Mouse (Mus musculus): ENCODE results near the gene Fam102a. TPM values are rescaled to one million over a fixed set of nuclear protein-coding genes. Genes with fewer than 3 reads are reported as not detected.
A peak's percentile ranks its signal among the peaks of the same experiment; 100 is the strongest.

Gene Fam102a
- polyA plus RNA-seq, 1 experiment from 2014 or later: 16.6 TPM

DNA sequence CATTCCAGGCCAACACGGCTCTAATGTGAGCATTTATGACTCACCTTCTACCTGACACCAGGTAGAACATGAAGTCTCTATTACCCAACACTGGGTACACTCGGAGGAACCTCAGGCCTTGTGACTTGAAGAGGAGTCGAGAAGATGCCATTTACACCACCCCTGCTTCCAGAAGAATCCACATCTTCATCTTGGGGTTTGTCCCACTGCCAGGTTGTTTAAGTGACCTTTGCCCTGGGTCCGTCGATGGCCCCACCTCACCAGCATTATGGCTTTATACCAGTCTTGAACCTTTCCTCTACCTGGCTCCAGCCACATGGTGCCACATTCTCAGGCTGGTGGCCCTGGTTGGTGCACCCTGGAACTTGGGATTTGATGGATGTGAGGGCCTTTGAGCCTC lies 62.1 kb downstream of the Fam102a start:
- no peak for DNase-seq (ENCODE audit: low spot score)
- Histone ChIP-seq H3K9me3 (ENCODE audit: control insufficient read depth, low read length) (no peaks in the 10 kb centered on the region), H3K4me1 (replicated peaks; ENCODE audit: control insufficient read depth, insufficient read depth) (no peaks in the 10 kb centered on the region; the same call in 1 of the 2 replicates), H3K27ac (replicated peaks) (no peak overlapping the region), H3K4me3 (ENCODE audit: low read depth, low read length) (no peak overlapping the region), H3K9ac (ENCODE audit: low read length) (no peak overlapping the region), H3K36me3 (ENCODE audit: control insufficient read depth, insufficient read depth, low read length) (peaks cover 6% of the 10 kb centered on the region; the same call in 1 of the 2 replicates), H3K4me2 (replicated peaks; ENCODE audit: low read depth) (no peak overlapping the region), H3K27me3 (ENCODE audit: control insufficient read depth, insufficient read depth, low read length) (no peaks in the 10 kb centered on the region)
- no peak for ATAC-seq (ENCODE audit: low FRiP score, low TSS enrichment)
- TF ChIP-seq CTCF (IDR thresholded peaks at IDR 0.05; ENCODE audit: low read depth) (no peak), EP300 (optimal IDR thresholded peaks at IDR 0.05) (no peak)
- 82% methylated on average over 5 of the region's 5 CpGs for WGBS

- Histone ChIP-seq H3K4me2 (replicated peaks; ENCODE audit: low read depth) (no peak overlapping the region), H3K9me3 (ENCODE audit: control insufficient read depth, low read length) (no peaks in the 10 kb centered on the region), H3K27ac (replicated peaks) (no peak overlapping the region), H3K4me3 (ENCODE audit: low read depth, low read length) (no peak overlapping the region), H3K9ac (ENCODE audit: low read length) (no peak overlapping the region), H3K4me1 (replicated peaks; ENCODE audit: control insufficient read depth, insufficient read depth) (no peaks in the 10 kb centered on the region; the same call in 1 of the 2 replicates), H3K27me3 (ENCODE audit: control insufficient read depth, insufficient read depth, low read length) (no peaks in the 10 kb centered on the region), H3K36me3 (ENCODE audit: control insufficient read depth, insufficient read depth, low read length) (peaks cover 6% of the 10 kb centered on the region; the same call in 1 of the 2 replicates)
- 78% methylated on average over 5 of the region's 5 CpGs for WGBS
- no peak for ATAC-seq (ENCODE audit: low FRiP score, low TSS enrichment)
- TF ChIP-seq EP300 (optimal IDR thresholded peaks at IDR 0.05) (no peak), CTCF (IDR thresholded peaks at IDR 0.05; ENCODE audit: low read depth) (no peak)
- no peak for DNase-seq (ENCODE audit: low spot score)
Measured at GRCm38 (mm10) chr2:32597699-32598098, 62.6 kb downstream of the Fam102a start.

DNA sequence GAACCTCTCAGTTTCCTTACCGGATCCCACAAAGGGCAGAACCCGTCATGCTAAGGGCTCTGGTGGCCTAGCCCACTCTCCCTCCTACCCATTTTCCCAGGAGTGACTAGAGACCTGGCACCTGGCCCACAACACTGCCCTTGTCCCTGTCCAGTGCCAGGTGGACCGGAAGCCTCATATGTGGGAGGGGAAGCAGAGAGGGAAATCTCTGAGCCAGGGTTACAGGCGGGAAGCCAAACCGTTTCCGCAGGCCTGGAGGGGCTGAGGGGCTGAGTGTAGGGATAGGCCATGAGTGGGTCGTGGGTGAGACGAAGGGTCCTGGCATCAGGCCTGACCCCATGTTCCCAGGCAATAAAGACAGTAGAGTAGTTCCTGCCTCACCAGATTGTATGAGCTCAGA lies 63.4 kb downstream of the Fam102a start:
- TF ChIP-seq EP300 (optimal IDR thresholded peaks at IDR 0.05): no peak
- Histone ChIP-seq H3K36me3 (ENCODE audit: control insufficient read depth, insufficient read depth, low read length) (peaks cover 6% of the 10 kb centered on the region; the same call in 1 of the 2 replicates), H3K9ac (ENCODE audit: low read length) (no peak overlapping the region), H3K4me2 (replicated peaks; ENCODE audit: low read depth) (no peak overlapping the region), H3K4me3 (ENCODE audit: low read depth, low read length) (no peak overlapping the region), H3K4me1 (replicated peaks; ENCODE audit: control insufficient read depth, insufficient read depth) (no peaks in the 10 kb centered on the region; the same call in 1 of the 2 replicates), H3K27me3 (ENCODE audit: control insufficient read depth, insufficient read depth, low read length) (no peaks in the 10 kb centered on the region), H3K9me3 (ENCODE audit: control insufficient read depth, low read length) (no peaks in the 10 kb centered on the region), H3K27ac (replicated peaks) (no peak overlapping the region)
- ATAC-seq (ENCODE audit: low FRiP score, low TSS enrichment): no peak
- 86% methylated on average over 8 of the region's 8 CpGs for WGBS
- no peak for DNase-seq (ENCODE audit: low spot score)

GRCm38 (mm10) chr2:32599409-32599808 lies 64.3 kb downstream of the Fam102a start, which contains the start of gene St6galnac6:
Gene St6galnac6 (plus strand): TSS chr2:32599709.
- H3K9me3 ChIP-seq (ENCODE audit: control insufficient read depth, low read length): no peaks in the 10 kb centered on the region

GRCm38 (mm10) chr2:32601417-32602065 lies 66.4 kb downstream of the Fam102a start:
- no peak overlapping the region for H3K27ac ChIP-seq (replicated peaks)
- 37% methylated on average over 8 of the region's 8 CpGs for WGBS
- no peak overlapping the region for H3K4me3 ChIP-seq (ENCODE audit: low read depth, low read length)
- no peaks in the 10 kb centered on the region; the same call in 1 of the 2 replicates for H3K4me1 ChIP-seq (replicated peaks; ENCODE audit: control insufficient read depth, insufficient read depth)
- no peak overlapping the region for H3K9ac ChIP-seq (ENCODE audit: low read length)
- DNase-seq (ENCODE audit: low spot score) (peak; percentile 63), ATAC-seq (ENCODE audit: low FRiP score, low TSS enrichment) (peak; percentile 49)
- H3K4me2 ChIP-seq (replicated peaks; ENCODE audit: low read depth): no peak overlapping the region
- H3K36me3 ChIP-seq (ENCODE audit: control insufficient read depth, insufficient read depth, low read length): peaks cover 6% of the 10 kb centered on the region; the same call in 1 of the 2 replicates
- H3K27me3 ChIP-seq (ENCODE audit: control insufficient read depth, insufficient read depth, low read length): no peaks in the 10 kb centered on the region
- peak; percentile 69 for TF ChIP-seq CTCF (IDR thresholded peaks at IDR 0.05; ENCODE audit: low read depth)
- TF ChIP-seq EP300 (optimal IDR thresholded peaks at IDR 0.05): no peak
- no peaks in the 10 kb centered on the region for H3K9me3 ChIP-seq (ENCODE audit: control insufficient read depth, low read length)

More at GRCm38 (mm10) chr2:32599409-32599808, 64.3 kb downstream of the Fam102a start, which contains the start of gene St6galnac6:
- 88% methylated on average over 3 of the region's 3 CpGs for WGBS
- ATAC-seq (ENCODE audit: low FRiP score, low TSS enrichment) (no peak), DNase-seq (ENCODE audit: low spot score) (no peak)
- Histone ChIP-seq H3K27me3 (ENCODE audit: control insufficient read depth, insufficient read depth, low read length) (no peaks in the 10 kb centered on the region), H3K36me3 (ENCODE audit: control insufficient read depth, insufficient read depth, low read length) (peaks cover 6% of the 10 kb centered on the region; the same call in 1 of the 2 replicates), H3K4me2 (replicated peaks; ENCODE audit: low read depth) (no peak within 1 kb of the TSS), H3K27ac (replicated peaks) (no peak within 1 kb of the TSS), H3K4me3 (ENCODE audit: low read depth, low read length) (no peak within 1 kb of the TSS), H3K9ac (ENCODE audit: low read length) (no peak within 1 kb of the TSS), H3K4me1 (replicated peaks; ENCODE audit: control insufficient read depth, insufficient read depth) (no peaks in the 10 kb centered on the region; the same call in 1 of the 2 replicates)
- TF ChIP-seq EP300 (optimal IDR thresholded peaks at IDR 0.05): no peak
- no peak for TF ChIP-seq CTCF (IDR thresholded peaks at IDR 0.05; ENCODE audit: low read depth)

DNA sequence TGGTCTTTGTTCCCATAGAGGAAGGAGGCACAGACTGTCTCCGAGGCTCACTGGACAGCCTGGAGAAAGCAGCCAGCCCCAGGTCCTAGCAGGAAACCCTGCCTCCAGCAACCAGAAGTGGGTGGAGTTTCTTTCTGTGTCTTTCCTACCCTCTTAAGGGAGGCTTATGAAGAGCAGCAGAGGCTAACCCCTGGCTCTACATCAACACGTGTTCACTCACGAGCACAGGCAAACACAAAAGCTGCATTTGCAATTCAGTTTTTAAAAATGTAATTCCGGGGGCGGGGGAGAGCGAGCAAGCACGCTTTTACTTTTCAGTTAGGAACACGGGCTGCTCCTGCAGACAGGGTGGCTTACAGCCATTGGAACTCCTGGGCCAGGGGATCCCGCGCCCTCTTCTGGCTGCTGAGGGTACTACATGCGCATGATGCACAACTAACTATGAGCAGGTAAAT lies 67.5 kb downstream of the Fam102a start:
- peak; percentile 90 for DNase-seq (ENCODE audit: low spot score)
- no peaks in the 10 kb centered on the region; the same call in 1 of the 2 replicates for H3K4me1 ChIP-seq (replicated peaks; ENCODE audit: control insufficient read depth, insufficient read depth)
- no peaks in the 10 kb centered on the region for H3K9me3 ChIP-seq (ENCODE audit: control insufficient read depth, low read length)
- peak overlapping the region; percentile 41 for H3K9ac ChIP-seq (ENCODE audit: low read length)
- TF ChIP-seq EP300 (optimal IDR thresholded peaks at IDR 0.05) (no peak), CTCF (IDR thresholded peaks at IDR 0.05; ENCODE audit: low read depth) (peak; percentile 92)
- WGBS: 2% methylated on average over 11 of the region's 11 CpGs
- H3K27me3 ChIP-seq (ENCODE audit: control insufficient read depth, insufficient read depth, low read length): no peaks in the 10 kb centered on the region
- peak overlapping the region; percentile 32 for H3K4me3 ChIP-seq (ENCODE audit: low read depth, low read length)
- peak; percentile 41; the same call in 1 of the 2 replicates for ATAC-seq (ENCODE audit: low FRiP score, low TSS enrichment)
- peak overlapping the region; percentile 48 for H3K4me2 ChIP-seq (replicated peaks; ENCODE audit: low read depth)
- peak overlapping the region; percentile 58; the same call in 1 of the 2 replicates for H3K27ac ChIP-seq (replicated peaks)
- H3K36me3 ChIP-seq (ENCODE audit: control insufficient read depth, insufficient read depth, low read length): no peaks in the 10 kb centered on the region
